Mouse (Mus musculus): ENCODE measurements around the gene Plcg2.

DNA sequence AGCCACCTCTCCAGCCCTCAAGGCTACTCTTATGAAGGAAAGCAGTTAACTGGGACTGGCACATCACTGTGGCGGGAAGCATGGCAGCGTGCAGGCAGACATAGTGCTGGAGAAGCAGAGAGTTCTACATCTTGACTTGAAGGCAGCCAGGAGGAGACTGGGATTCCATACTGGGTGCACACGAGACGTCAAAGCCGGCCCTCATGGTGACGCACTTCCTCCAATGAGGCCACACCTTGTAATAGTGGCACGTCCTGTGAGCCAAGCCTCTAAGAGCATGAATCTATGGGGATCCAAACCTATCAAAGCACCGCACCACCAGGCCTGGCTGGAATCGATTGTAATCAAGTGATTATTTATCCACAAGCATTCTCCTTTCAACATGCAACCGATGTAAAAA, 30.6 kb upstream of the Plcg2 start:
- TF ChIP-seq CTCF (IDR thresholded peaks at IDR 0.05; ENCODE audit: insufficient read depth, low read length) (no peak), POLR2A (IDR thresholded peaks at IDR 0.05; ENCODE audit: borderline replicate concordance, extremely low read depth, low read depth, low read length) (no peak)

All from lung, adult 2 months (tissue).